Mouse (Mus musculus) left cerebral cortex, postnatal 36 days (tissue): ENCODE results near the gene Myh9. TPM values are rescaled to one million over a fixed set of nuclear protein-coding genes. Genes with fewer than 3 reads are reported as not detected.
"Not testable (repeated sequence)": the region's sequence is repeated elsewhere in the genome, so short reads cannot be mapped to it uniquely, and the experiment has no call there.

Source experiments
- DNase-seq, 2 experiments: peaks; one replicate each; pipeline ENCODE4 v3.0.0; 2021 to 2022; ENCODE audit warnings: low spot score in 2 of 2, mixed read lengths in 1 of 2
- intact Hi-C: fragments of 180-260 bp; cut with DNase I; formaldehyde crosslinking; loops from one replicate; pipeline ENCODE4 v1.15.1; 2025
- total RNA-seq, 2 experiments: library from RNA; stranded (reverse); gene quantifications; 2 replicates each; pipeline ENCODE4 v1.2.3; 2021

Gene Myh9
- total RNA-seq, 2 experiments from 2014 or later: 58.0 to 77.6 TPM

DNA sequence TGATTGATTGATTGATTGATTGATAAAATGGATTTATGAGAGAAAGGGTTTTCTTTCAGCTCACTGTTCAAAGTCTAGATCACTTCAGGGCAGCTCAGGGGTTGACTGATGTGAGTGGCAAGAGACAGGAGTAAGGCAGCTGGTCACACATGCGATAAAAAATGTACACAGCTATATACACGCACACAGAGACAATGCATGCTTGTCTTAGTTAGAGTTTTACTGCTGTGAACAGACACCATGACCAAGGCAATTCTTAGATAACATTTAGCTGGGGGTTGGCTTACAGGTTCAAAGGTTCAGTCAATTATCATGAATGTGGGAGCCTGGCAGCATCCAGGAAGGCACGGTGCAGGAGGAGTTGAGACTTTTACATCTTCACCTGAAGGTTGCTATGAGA lies 31.0 kb upstream of the Myh9 start:
- intact Hi-C loops: no loop called here
- no peak for DNase-seq

DNA sequence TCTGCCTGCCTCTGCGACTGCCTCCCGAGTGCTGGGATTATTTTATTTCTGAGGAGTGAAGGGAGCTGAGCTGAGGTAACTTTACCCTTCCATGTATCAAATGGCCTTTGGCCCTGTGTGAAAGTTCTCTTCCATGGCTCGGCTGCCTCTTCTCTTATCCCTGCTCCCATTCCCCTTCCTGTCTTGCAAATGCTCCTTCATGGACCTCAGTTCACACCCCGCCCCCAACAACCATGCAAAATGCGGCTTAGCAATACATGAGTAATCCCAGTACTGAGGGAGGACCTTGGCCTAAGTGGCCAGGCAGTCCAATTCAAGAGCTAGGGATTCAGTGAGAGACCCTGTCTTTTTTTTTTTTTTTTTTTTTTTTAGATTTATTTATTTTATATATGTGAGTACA lies 26.4 kb upstream of the Myh9 start:
- intact Hi-C loops: no loop called here
- no peak for DNase-seq

DNA sequence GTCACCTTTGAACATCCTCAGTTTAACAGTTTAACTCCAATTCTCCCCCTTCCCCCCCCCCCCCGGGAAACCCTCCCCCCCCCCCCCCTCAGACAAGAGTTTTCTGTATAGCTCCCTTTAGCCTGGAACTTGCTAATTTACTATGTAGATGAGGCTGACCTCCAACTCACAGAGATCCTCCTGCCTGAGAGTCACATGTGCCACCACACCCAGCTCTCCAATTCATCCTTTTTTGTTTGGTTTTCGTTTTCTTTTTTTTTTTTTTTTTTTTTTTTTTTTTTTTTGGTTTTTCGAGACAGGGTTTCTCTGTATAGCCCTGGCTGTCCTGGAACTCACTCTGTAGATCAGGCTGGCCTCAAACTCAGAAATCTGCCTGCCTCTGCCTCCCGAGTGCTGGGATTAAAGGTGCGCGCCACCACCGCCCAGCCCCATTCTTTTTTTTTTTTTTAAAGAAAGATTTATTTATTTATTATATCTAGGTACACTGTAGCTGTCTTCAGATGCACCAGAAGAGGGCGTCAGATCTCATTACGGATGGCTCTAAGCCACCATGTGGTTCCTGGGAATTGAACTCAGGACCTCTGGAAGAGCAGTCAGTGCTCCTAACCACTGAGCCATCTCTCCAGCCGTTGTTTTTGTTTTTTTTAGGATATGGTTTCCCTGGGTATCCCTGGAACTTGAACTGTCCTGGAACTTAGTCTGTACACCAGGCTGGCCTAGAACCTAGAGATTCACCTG lies 25.4 kb upstream of the Myh9 start:
- DNase-seq, intact Hi-C loops: not testable (repeated sequence)

DNA sequence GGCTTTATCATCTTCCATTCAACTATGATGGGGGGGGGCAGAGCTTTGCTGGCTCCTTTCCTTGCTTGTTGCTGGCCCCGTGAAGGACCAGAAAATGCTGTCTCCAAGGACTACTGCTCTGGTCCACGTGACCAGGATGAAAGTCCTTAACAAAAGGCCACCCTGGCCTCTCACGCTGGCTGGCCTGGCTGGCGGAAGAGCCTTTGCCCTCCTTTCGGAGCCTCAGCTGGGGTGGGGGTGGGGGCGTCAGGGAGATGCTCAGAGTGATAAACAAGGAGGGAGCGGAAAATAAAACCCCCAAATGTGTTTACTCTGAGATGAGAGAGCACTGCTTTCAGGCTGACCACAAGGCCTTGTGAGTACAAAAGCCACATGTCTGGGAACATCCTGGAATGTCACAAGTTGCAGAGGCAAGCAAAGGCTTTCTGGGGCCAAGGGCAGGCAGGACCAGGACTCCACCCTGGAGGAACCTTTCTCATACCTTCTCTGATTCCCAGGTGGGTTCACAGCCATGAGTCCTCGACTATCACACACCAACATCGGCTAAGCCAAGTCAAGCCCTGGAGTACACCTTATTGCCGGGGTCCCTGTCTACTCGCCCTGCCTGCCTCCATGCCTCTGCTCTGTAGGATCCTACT lies 24.7 kb upstream of the Myh9 start:
- intact Hi-C loops: no loop called here
- DNase-seq: no peak

DNA sequence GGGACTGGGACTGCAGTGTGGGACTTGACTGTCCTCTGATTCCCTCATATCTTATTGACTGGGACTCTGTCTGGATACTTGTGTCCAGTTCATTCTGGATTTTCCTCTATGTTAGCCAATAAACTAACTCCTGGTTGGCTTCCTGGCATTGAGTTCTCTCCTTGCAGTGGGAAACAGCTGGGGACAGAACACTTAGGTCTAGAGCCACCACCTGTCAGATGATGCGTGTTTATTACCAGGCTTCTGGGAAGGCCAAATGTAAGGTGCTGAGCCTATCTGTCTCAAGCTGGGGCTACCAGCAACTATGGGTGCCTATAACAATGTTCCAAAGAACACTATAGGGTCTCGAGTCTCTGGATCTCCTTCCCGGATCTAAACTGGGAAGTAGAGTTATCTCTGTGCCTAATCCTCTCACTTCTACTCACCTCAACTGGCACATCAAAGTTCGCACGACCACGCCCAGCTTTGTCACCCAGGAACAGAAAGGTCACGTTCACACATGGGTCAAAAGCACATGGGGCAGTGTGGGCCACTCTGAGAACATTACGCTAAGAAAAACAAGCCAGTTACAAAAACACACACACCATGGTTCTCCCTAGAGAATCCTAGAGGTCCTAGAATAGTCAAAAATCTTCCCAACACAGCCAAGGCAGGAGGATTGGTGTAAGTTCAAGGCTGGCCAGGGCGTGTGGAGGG lies 22.2 kb upstream of the Myh9 start:
- intact Hi-C loops: no loop called here
- DNase-seq: no peak

DNA sequence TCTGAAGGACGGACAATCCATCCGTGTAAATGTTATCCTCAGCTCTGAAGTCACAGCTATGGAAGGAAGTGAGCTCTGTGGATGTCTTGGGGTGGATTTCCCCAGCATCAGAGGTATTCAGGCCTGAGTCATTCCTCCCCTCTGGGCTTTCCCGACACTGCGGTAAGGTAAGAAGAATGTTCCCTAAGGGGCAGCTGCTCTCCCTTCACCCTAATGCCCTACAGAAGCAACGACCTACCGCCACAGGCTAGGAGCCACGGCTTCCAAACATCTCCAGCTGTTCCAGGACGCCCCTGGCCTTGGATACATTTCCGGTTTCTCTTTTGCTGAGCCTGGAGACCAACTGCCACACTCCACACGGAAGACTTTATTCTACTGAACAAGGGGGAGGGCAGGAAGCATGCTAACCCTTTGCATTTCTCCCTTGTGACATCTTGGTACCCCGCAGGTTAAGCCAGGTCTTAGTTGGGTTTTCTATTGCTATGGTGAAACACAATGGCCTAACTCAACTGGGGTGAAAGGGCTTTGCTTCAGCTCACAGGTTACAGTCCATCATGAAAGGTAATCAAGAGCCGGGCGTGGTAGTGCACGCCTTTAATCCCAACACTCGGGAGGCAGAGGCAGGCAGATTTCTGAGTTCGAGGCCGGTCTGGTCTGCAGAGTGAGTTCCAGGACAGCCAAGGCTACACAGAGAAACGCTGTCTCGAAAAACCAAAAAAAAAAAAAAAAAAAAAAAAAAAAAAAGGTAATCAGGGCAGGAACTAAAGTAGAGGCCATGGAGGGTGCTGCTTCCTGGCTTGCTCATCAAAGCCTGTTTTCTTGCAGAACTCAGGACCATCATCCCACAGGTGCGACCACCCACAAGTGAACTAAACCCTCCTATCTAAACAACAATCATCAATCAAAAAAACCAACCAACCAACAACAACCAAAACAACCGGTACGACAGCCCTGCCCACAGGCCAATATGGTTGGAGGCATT lies 21.3 kb upstream of the Myh9 start:
- DNase-seq: no peak
- intact Hi-C loops: no loop called here

DNA sequence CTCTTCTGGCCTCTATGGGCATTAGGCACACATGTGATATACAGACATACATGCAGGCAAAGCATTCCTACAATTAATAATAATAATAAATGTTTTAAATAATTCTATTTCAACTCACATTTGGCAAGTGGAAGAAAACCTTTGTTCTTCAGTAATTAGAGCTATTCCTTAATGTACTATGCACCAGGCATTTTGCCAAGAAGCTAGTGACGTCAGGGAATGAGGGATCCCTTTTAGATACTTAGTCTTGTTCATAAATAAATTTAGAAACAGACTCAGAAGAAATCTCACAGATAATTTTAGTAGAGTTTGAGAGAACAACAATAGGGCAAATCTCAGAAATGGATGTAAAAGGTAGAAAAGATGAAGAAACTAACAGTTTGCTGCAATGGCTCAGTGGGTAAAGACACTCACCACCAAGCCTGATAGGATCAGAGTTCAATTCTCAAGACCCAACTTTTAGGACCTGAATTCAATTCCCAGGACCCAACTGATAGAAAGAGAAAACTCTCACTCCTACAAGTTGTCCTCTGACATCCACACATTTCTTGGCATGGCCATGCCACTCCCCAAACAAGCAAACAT lies 18.2 kb upstream of the Myh9 start:
- DNase-seq: no peak
- intact Hi-C loops: no loop called here

DNA sequence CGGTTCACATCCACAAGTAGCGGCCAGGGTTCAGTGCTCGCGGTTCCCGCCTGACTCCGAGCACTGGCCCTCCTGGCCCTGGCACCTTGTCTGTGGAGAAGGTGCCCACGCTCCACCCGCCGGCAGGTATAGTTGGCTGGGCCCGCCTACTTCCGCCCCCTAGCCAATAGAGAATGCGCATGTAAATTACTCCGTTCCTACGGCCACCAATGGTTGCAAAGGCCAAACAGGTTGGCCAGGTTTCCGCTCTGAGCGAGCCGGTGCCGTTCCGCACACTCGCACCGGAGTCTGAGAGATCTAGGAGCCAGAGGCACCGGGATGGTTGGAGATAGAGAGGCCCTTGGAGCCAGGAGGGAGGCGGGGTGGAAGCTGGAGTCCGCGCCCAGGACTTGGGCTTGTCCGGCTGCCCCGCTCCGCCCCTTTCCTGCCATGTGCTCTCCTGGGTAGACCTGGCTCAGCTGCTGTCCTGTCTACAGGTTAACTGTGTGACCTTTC lies 15.7 kb upstream of the Myh9 start:
- peak; percentile 65 to 76 for DNase-seq
- intact Hi-C loops: loop anchor here (5.0 kb wide), 1 partner anchor 50 kb away; no protein-coding TSS in a partner anchor

DNA sequence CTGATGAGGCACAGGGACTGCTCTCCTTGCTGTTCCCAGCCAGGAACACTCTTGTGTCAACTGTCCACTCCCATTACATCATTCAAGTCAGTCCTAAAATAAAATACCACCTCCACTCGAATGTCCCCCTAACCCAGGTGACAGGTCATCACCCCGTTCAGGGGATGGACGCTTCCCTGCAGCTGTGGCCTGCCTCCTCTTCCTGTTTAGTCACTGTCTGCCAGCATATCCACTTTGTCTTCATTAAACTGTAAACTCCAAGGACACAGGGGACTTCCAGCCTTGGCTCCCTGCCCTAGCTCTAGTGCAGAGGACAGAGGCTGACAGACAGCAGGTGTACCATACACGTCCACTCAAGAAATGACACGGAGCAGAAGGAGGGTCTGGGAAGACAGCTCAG lies 14.6 kb upstream of the Myh9 start:
- intact Hi-C loops: loop anchor here (5.0 kb wide), 1 partner anchor 51 kb away; no protein-coding TSS in a partner anchor
- DNase-seq: no peak

DNA sequence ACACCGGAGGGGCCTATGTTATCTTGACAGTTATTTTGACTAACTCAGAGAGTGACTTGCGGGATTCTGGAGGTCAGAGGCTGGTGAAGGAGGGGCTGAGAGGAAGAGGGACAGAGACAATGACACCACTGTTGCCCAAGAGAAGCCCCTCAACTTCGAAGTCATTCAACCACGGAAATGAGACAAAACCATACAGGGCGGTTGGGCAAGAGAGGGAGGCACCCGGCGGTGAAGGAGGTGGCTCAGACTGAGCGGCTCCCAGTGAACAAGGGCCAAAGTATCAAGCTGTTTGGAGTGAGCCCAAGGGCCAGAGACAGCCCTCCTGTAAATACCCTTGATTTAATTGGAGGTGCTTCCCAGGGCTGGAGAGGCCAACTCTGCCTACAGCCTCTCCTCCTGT lies 13.3 kb upstream of the Myh9 start:
- intact Hi-C loops: loop anchor here (5.0 kb wide), 1 partner anchor 52 kb away; no protein-coding TSS in a partner anchor
- no peak for DNase-seq

DNA sequence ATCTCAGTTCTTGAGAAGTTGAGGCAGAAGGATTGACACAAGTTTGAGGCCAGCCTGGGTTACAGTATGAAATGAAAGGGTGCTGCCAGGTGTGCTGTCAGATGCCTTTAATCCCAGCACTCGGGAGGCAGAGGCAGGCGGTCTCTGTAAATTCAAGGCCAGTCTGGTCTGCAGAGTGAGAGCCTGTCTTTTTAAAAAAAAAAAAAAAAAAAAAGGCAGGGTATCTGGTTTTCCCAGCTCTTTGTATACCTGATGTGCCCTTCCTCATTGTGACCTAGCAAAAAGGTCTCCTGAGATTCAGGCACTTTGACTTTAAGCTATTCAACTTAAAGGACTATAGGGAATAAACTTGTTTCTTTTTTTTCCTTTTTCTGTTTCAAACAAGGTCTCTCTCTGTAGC lies 10.0 kb upstream of the Myh9 start:
- intact Hi-C loops: no loop called here
- no peak for DNase-seq

DNA sequence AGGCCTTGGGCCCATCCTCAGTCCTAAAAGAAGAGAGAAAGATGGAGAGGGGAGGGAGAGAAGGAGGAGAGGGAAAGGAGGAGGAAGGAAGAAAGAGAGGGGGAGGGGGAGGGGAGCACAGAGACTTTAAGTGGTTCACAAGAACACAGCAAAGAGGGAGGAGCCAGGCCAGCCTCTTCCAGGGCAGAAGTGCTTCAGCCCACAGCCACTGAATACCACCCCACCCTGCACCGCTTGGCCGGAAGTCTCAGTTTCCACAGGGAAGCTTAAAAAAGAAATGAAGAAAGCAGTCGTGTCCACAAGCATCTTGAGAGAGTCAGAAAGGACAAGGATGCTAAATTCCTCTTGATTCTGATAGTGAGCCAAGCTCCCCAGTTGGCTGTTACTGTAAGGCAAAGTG lies 9.2 kb upstream of the Myh9 start:
- intact Hi-C loops: no loop called here
- DNase-seq: no peak

DNA sequence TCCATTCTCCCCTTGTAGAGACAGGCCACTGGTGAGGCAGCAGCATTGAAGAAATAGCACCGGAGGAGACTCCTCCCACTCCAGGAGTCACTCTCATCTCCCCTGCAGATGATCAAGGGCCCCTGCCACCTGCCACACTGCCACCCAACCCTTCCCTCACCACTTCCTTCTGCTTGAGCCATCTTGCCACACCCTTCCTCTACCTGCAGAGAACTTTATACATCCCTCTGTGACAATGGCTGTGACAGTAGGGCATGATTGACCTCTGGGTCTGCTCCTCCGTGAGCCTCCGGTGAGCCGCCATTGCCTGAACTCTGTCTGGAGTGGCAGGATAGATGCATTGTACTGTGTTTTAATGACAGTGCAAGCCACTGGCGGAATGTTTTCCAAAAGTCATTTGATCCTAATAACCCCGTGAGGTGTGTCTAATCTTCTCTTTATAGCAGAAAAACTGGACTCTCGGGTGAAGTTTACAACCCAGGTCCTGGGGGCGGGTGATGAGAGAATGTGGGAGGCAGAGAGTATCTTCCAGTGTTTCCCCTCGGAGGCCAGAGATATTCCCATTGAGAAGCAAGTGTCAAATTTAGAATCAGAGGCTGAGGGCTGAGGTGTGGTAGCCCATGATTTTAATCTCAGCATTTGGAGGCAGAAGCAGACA lies 7.7 kb upstream of the Myh9 start:
- DNase-seq: no peak
- intact Hi-C loops: no loop called here

DNA sequence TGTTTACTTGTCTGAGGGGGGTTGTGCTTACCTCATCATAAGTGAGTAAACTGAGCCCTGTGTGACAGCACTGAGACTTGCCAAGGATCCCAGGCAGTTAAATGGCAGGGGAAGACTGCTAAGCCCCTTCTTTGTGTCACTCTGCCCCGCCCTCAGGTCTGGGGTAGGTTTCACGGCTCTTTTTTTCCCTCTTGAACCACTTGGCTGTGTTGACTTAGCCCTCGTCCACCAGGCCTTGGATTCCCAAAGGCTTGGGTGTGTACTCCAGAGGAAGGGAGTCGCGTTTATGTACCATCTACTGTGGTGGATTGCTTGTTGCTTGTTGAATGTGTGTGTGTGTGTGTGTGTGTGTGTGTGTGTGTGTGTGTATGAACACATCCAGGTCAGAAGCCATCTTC lies 7.1 kb upstream of the Myh9 start:
- no peak for DNase-seq
- intact Hi-C loops: no loop called here

DNA sequence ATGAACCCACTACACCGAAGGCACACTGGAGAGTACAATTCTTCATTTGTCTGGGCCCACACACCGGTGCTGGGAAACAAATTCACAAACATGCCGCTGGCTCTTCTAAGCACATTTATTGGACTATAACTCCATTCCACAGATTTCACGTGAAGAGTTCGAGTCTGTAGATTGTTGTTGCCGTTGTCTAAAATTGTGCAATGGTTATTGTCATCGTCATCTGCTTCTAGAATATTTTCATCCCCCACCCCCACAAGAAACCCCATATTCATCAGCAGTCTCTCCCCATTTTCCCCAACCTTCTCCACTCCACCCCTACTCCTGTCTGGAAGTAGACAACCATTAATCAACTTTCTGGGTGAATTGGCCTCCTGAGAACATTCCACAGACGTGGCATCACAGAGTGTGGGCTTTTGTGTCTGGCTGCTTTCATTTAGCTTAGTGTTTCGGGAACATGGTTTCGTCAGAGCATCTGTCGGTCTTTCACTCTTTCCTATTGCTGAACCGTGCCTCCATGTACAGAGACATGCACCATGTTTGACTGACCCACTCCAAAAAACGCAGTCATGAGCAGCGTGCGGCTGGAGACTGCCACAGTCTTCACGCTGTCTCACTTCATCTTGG lies 6.6 kb upstream of the Myh9 start:
- no peak for DNase-seq

DNA sequence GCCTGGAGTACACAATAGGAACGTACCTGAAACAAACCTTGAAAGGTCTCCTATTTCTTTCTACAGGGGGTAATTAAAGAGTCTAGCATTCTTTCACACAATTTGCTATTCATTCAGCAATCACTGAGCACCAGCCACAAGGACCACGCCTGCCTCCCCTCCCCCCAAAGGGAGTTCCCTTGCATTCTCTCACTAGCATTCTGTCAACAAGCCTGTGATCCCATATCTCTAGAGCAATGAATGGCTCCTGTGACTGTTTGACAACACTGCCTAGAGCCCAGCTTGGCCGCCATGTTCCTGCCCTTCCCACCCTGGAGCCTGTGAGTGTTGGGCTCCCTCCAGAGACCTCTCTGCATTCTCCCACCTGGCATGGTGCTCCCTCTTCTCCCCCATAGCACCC lies 5.9 kb upstream of the Myh9 start:
- DNase-seq: no peak
- intact Hi-C loops: no loop called here

More for the DNA sequence above, 6.6 kb upstream of the Myh9 start:
- intact Hi-C loops: no loop called here

DNA sequence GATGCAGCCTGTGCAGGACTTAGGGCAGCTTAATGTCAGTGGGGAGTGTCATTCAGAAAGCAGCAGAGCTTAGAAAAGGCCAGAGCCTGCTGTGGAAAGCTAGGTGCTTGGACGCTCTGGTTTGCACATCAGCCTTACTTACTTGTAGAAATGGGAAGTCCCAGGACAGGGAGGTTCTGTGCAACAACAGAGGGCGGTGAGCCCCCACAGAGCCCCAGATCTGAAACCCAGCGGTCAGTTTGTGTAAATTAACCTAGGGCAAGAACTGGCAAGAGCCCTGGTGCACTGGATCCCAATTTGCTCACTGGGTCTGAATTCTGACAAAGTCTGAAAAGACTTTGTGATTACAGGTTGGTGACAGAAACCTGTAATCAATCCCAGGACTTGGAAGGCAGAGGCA lies 5.1 kb upstream of the Myh9 start:
- no peak for DNase-seq
- intact Hi-C loops: no loop called here

DNA sequence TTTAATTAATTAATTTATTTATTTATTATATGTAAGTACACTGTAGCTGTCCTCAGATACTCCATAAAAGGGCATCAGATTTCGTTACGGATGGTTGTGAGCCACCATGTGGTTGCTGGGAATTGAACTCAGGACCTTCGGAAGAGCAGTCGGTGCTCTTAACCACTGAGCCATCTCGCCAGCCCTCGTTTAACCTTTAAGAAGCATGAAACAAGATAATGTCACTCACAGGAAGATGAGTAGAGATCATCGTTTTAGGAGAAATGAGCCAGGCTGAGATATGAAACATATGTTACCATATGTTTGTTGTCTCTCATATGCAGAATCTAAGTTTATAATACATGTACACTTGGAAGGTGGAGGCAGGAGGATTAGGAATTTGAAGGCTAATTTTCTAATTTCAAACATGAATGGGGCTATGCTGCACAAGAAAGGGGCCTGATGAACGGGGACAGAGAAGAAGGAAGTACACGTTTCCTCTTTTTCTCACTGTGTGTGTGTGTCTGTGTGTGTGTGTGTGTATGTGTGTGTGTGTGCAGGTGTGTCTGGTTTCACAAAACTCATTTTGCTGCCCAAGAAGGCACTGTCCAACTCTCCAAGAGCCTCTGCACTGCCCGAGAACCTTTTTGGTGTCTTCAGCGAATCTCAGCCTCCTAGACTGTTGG lies 4.1 kb upstream of the Myh9 start:
- DNase-seq, intact Hi-C loops: not testable (repeated sequence)
